Mouse (Mus musculus) ovary, postnatal 10 days (tissue): ENCODE data around the gene Cdk4.

ENCODE experiments used
- DNase-seq: peaks from one replicate; pipeline ENCODE4 v3.0.0; 2022; ENCODE audit warnings: low spot score

The Cdk4 gene

GRCm38 (mm10) chr10:127099868-127100267, 36.5 kb downstream of the Cdk4 start:
- no peak for DNase-seq

GRCm38 (mm10) chr10:127100414-127100813, 37.1 kb downstream of the Cdk4 start:
- DNase-seq, result no peak

- DNase-seq, result no peak
Measured at GRCm38 (mm10) chr10:127101151-127101550, 37.8 kb downstream of the Cdk4 start.

- no peak for DNase-seq
Measured at GRCm38 (mm10) chr10:127103631-127104030, 40.3 kb downstream of the Cdk4 start.

GRCm38 (mm10) chr10:127107563-127108261, 44.4 kb downstream of the Cdk4 start:
- no peak for DNase-seq

GRCm38 (mm10) chr10:127108262-127108583, 44.9 kb downstream of the Cdk4 start:
- DNase-seq, result no peak

GRCm38 (mm10) chr10:127111001-127111887, 47.9 kb downstream of the Cdk4 start:
- DNase-seq, result no peak

- no peak for DNase-seq
Measured at GRCm38 (mm10) chr10:127114408-127114807, 51.1 kb downstream of the Cdk4 start.

GRCm38 (mm10) chr10:127115068-127115467, 51.7 kb downstream of the Cdk4 start:
- no peak for DNase-seq
